In the genomic region with DNA sequence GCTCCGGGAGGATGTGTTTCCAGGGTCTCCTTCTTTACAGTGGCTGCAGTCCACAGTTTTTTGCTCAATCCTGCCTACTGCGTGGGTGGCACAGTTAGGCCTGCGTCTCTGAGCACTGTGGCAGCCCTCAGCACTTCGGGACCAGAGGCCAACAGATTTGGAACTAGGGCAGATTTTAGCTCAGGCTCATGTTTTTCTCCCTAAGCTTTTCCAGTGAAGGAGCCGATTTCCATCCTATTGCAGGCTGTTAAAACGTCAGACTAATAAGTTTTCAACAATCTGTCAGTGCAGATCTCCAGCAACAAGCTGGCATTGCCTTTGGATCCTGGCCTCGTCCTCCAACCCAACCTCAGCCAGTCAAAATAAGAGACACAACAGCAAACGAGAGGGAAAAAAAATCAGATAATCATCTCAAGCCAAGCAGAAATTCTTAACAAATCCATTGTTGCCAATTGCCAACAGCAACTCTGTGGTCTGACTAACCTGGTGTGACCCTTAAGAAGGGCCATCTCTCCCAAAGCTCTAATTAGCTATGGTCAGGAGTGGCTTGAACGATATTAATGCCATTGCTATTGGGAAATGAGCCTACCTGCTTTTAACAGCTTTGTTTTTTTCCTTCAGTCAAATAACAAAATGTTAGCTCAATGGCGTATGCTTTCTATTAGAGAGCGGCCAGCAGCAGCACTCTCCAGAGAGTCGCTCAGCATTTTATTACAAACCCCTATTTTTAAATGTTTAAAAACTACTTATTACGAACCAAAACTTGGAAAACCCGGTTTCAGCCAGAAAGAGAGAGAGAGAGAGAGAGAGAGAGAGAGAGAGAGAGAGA, we compare ENCODE assay signal across 12 mouse cellular contexts.
DNase-seq lines count a peak whose midpoint lies in the region; ATAC-seq lines count a peak whose summit lies in the region.
"Had no signal": no experiment of that assay in that cellular context is flagged by ENCODE, and none has a peak within 500 bp of the region (broad histone marks: within the 10 kb centered on the region; RNA-seq: fewer than 3 reads in every experiment).

No protein-coding gene starts in this region.

- 0 out of 2 replicates have a peak, but pooled peaks have one; percentile 51 for ATAC-seq in forebrain, embryonic 15.5 days (replicated peaks)
- no peak for ATAC-seq in embryonic facial prominence, embryonic 12.5 days (ENCODE audit: insufficient number of reproducible peaks, insufficient read depth, low FRiP score, low TSS enrichment)
- ATAC-seq: liver, postnatal 0 days had no signal

- intact Hi-C loops in heart, postnatal 10 days (cut with DNase I) = no loop called here

- H3K9me3 ChIP-seq in forebrain, embryonic 15.5 days = no peaks in the 10 kb centered on the region
- H3K9me3 ChIP-seq in forebrain, embryonic 10.5 days = no peaks in the 10 kb centered on the region
- H3K9me3 ChIP-seq in embryonic facial prominence, embryonic 12.5 days = no peaks in the 10 kb centered on the region
- H3K9me3 ChIP-seq: stomach, embryonic 15.5 days had no signal

- no peak overlapping the region for H3K4me2 ChIP-seq in forebrain, embryonic 15.5 days (replicated peaks)
- no peak overlapping the region for H3K4me2 ChIP-seq in embryonic facial prominence, embryonic 12.5 days (replicated peaks)
- H3K4me2 ChIP-seq: stomach, embryonic 15.5 days had no signal

- H3K27ac ChIP-seq in forebrain, embryonic 15.5 days (replicated peaks) = peak overlapping the region; percentile 53; the same call in 1 of the 2 replicates
- no peak overlapping the region; the same call in 1 of the 2 replicates for H3K27ac ChIP-seq in forebrain, embryonic 10.5 days
- H3K27ac ChIP-seq in embryonic facial prominence, embryonic 12.5 days = peak overlapping the region; percentile 81
- H3K27ac ChIP-seq: stomach, embryonic 15.5 days had no signal

- H3K9ac ChIP-seq in forebrain, embryonic 15.5 days (replicated peaks) = no peak overlapping the region
- H3K9ac ChIP-seq in embryonic facial prominence, embryonic 12.5 days = no peak overlapping the region
- H3K9ac ChIP-seq: liver, postnatal 0 days; stomach, embryonic 15.5 days had no signal

- peaks cover 7% of the 10 kb centered on the region for H3K4me1 ChIP-seq in forebrain, embryonic 15.5 days
- peaks cover 8% of the 10 kb centered on the region; the same call in 1 of the 2 replicates for H3K4me1 ChIP-seq in forebrain, embryonic 10.5 days
- peaks cover 24% of the 10 kb centered on the region for H3K4me1 ChIP-seq in embryonic facial prominence, embryonic 12.5 days
- H3K4me1 ChIP-seq: stomach, embryonic 15.5 days had no signal

- no peak overlapping the region for H3K4me3 ChIP-seq in forebrain, embryonic 15.5 days
- H3K4me3 ChIP-seq in forebrain, embryonic 10.5 days = no peak overlapping the region
- no peak overlapping the region for H3K4me3 ChIP-seq in embryonic facial prominence, embryonic 12.5 days
- H3K4me3 ChIP-seq: stomach, embryonic 15.5 days had no signal

- no peaks in the 10 kb centered on the region for H3K27me3 ChIP-seq in forebrain, embryonic 15.5 days
- no peaks in the 10 kb centered on the region for H3K27me3 ChIP-seq in forebrain, embryonic 10.5 days (ENCODE audit: poor library complexity, severe bottlenecking)
- no peaks in the 10 kb centered on the region for H3K27me3 ChIP-seq in embryonic facial prominence, embryonic 12.5 days
- H3K27me3 ChIP-seq: stomach, embryonic 15.5 days had no signal

- DNase-seq in forebrain, embryonic 10.5 days (ENCODE audit: extremely low spot score, low spot score) = no peak
- peak; percentile 20 for DNase-seq in Muller cell, postnatal 12 days (ENCODE audit: inconsistent ontology term)
- DNase-seq in layer of hippocampus, adult 9-10 months (ENCODE audit: low spot score) = peak; percentile 12
- DNase-seq in retina, postnatal 1 day = no peak
- DNase-seq in heart, postnatal 10 days = no peak
- DNase-seq in frontal cortex, postnatal 14 days (ENCODE audit: low spot score in 2 of 2) = no peak
- DNase-seq: heart, postnatal 36 days; kidney, adult 9 months; liver, postnatal 0 days had no signal

- 61% methylated on average over 14 of the region's 14 CpGs for WGBS in forebrain, embryonic 15.5 days
- 74% methylated on average over 14 of the region's 14 CpGs for whole genome bisulfite sequencing in forebrain, embryonic 10.5 days
- WGBS in embryonic facial prominence, embryonic 12.5 days = 37% methylated on average over 14 of the region's 14 CpGs

- H3K36me3 ChIP-seq in forebrain, embryonic 15.5 days = no peaks in the 10 kb centered on the region
- H3K36me3 ChIP-seq in forebrain, embryonic 10.5 days (replicated peaks) = no peaks in the 10 kb centered on the region
- H3K36me3 ChIP-seq in embryonic facial prominence, embryonic 12.5 days = no peaks in the 10 kb centered on the region
- H3K36me3 ChIP-seq: stomach, embryonic 15.5 days had no signal

Comparison
In these comparisons a context has a peak if more than half of its experiments do, and no peak if none do; other contexts are left out.
1. DNase-seq: peak in Muller cell, postnatal 12 days (single experiment) and layer of hippocampus, adult 9-10 months (single experiment); none in forebrain, embryonic 10.5 days (single experiment), retina, postnatal 1 day (single experiment), heart, postnatal 10 days (0 of 2) and frontal cortex, postnatal 14 days (0 of 2).